Mouse (Mus musculus) erythroblast, embryonic 14.5 days (primary cell): Measurements from ENCODE around the gene Plxna2. TPM values are rescaled to one million over a fixed set of nuclear protein-coding genes. Genes with fewer than 3 reads are reported as not detected.

ENCODE experiments used
- H3K27me3 ChIP-seq: 2 replicates; pipeline ENCODE4 v1.6.1; 2012; ENCODE audit warnings: inconsistent platforms; ENCODE audit not compliant: control insufficient read depth
- H3K36me3 ChIP-seq: 2 replicates; pipeline ENCODE4 v1.6.1; 2012; ENCODE audit warnings: mild to moderate bottlenecking, inconsistent platforms; ENCODE audit not compliant: control insufficient read depth
- H3K4me1 ChIP-seq: 2 replicates; pipeline ENCODE4 v1.6.1; 2012; ENCODE audit warnings: inconsistent platforms; ENCODE audit not compliant: control insufficient read depth
- H3K4me3 ChIP-seq: replicated peaks from 2 replicates; pipeline ENCODE3; 2012; ENCODE audit warnings: moderate library complexity, mild to moderate bottlenecking, inconsistent platforms
- H3K9me3 ChIP-seq: 2 replicates; pipeline ENCODE4 v1.6.1; 2012; ENCODE audit warnings: low read length, inconsistent platforms, mixed read lengths; ENCODE audit not compliant: control insufficient read depth
- GATA1 ChIP-seq: IDR thresholded peaks from 2 replicates; pipeline ENCODE4 v1.6.1; 2012; ENCODE audit warnings: low read length, inconsistent platforms, mixed read lengths
- TAL1 ChIP-seq: IDR thresholded peaks from 3 replicates; pipeline ENCODE4 v1.6.1; 2012; ENCODE audit warnings: low read length, inconsistent platforms, mixed read lengths
- polyA plus RNA-seq: library from polyadenylated mRNA; stranded (reverse); fragments of >175 nt; gene quantifications from 2 replicates; pipeline ENCODE4 v1.2.3, GENCODE M21; 2012

Plxna2 gene
- polyA plus RNA-seq, 1 experiment, result 0.06 TPM

- no peaks in the 10 kb centered on the region for H3K9me3 ChIP-seq
- no peak for TF ChIP-seq TAL1
- no peak for TF ChIP-seq GATA1
- H3K27me3 ChIP-seq, result no peaks in the 10 kb centered on the region
- peaks cover 58% of the 10 kb centered on the region for H3K4me1 ChIP-seq
- H3K36me3 ChIP-seq, result no peaks in the 10 kb centered on the region
- H3K4me3 ChIP-seq, result no peak overlapping the region
These were observed 54.5 kb downstream of the Plxna2 start for GRCm38 (mm10) chr1:194672525-194672894.

- H3K4me1 ChIP-seq, result peaks cover 64% of the 10 kb centered on the region
- no peaks in the 10 kb centered on the region for H3K36me3 ChIP-seq
- no peaks in the 10 kb centered on the region for H3K9me3 ChIP-seq
- H3K27me3 ChIP-seq, result no peaks in the 10 kb centered on the region
- TF ChIP-seq GATA1, result no peak
- no peak for TF ChIP-seq TAL1
- no peak overlapping the region for H3K4me3 ChIP-seq
These were observed 55.2 kb downstream of the Plxna2 start for GRCm38 (mm10) chr1:194673229-194673628.

GRCm38 (mm10) chr1:194675106-194675890, 57.3 kb downstream of the Plxna2 start:
- H3K36me3 ChIP-seq, result no peaks in the 10 kb centered on the region
- H3K4me1 ChIP-seq, result peaks cover 74% of the 10 kb centered on the region
- no peaks in the 10 kb centered on the region for H3K27me3 ChIP-seq
- H3K9me3 ChIP-seq, result no peaks in the 10 kb centered on the region
- no peak for TF ChIP-seq GATA1
- TF ChIP-seq TAL1, result no peak
- H3K4me3 ChIP-seq, result no peak overlapping the region

- H3K9me3 ChIP-seq, result no peaks in the 10 kb centered on the region
- no peak for TF ChIP-seq TAL1
- TF ChIP-seq GATA1, result peak; percentile 68
- no peaks in the 10 kb centered on the region for H3K27me3 ChIP-seq
- H3K4me3 ChIP-seq, result peak overlapping the region; percentile 0
- peaks cover 77% of the 10 kb centered on the region for H3K4me1 ChIP-seq
- H3K36me3 ChIP-seq, result no peaks in the 10 kb centered on the region
These were observed 57.8 kb downstream of the Plxna2 start for GRCm38 (mm10) chr1:194675891-194676200.

GRCm38 (mm10) chr1:194677878-194678277, 59.9 kb downstream of the Plxna2 start:
- Histone ChIP-seq H3K27me3 (no peaks in the 10 kb centered on the region), H3K4me3 (no peak overlapping the region), H3K36me3 (no peaks in the 10 kb centered on the region), H3K9me3 (no peaks in the 10 kb centered on the region), H3K4me1 (peaks cover 60% of the 10 kb centered on the region)
- TF ChIP-seq TAL1, result no peak
- no peak for TF ChIP-seq GATA1

GRCm38 (mm10) chr1:194679147-194679546, 61.1 kb downstream of the Plxna2 start:
- Histone ChIP-seq H3K27me3 (no peaks in the 10 kb centered on the region), H3K4me3 (no peak overlapping the region), H3K4me1 (peaks cover 50% of the 10 kb centered on the region), H3K36me3 (no peaks in the 10 kb centered on the region), H3K9me3 (no peaks in the 10 kb centered on the region)
- TF ChIP-seq GATA1 (no peak), TAL1 (no peak)

GRCm38 (mm10) chr1:194680136-194680535, 62.1 kb downstream of the Plxna2 start:
- TF ChIP-seq GATA1 (no peak), TAL1 (no peak)

GRCm38 (mm10) chr1:194682021-194682420, 64.0 kb downstream of the Plxna2 start:
- TF ChIP-seq GATA1, result no peak
- TF ChIP-seq TAL1, result no peak
- H3K4me1 ChIP-seq, result peaks cover 24% of the 10 kb centered on the region
- H3K4me3 ChIP-seq, result no peak overlapping the region
- no peaks in the 10 kb centered on the region for H3K36me3 ChIP-seq
- no peaks in the 10 kb centered on the region for H3K9me3 ChIP-seq
- H3K27me3 ChIP-seq, result no peaks in the 10 kb centered on the region

More at GRCm38 (mm10) chr1:194680136-194680535, 62.1 kb downstream of the Plxna2 start:
- H3K4me3 ChIP-seq, result no peak overlapping the region
- no peaks in the 10 kb centered on the region for H3K27me3 ChIP-seq
- no peaks in the 10 kb centered on the region for H3K9me3 ChIP-seq
- H3K36me3 ChIP-seq, result no peaks in the 10 kb centered on the region
- H3K4me1 ChIP-seq, result peaks cover 40% of the 10 kb centered on the region

GRCm38 (mm10) chr1:194683132-194683531, 65.1 kb downstream of the Plxna2 start:
- peaks cover 15% of the 10 kb centered on the region for H3K4me1 ChIP-seq
- TF ChIP-seq GATA1, result no peak
- no peak for TF ChIP-seq TAL1
- no peaks in the 10 kb centered on the region for H3K27me3 ChIP-seq
- H3K36me3 ChIP-seq, result no peaks in the 10 kb centered on the region
- H3K9me3 ChIP-seq, result no peaks in the 10 kb centered on the region
- H3K4me3 ChIP-seq, result no peak overlapping the region
